Mouse (Mus musculus) testis, adult 10 weeks (tissue): ENCODE measurements around the gene Gm12169. TPM values are rescaled to one million over a fixed set of nuclear protein-coding genes. Genes with fewer than 3 reads are reported as not detected.

Experiments used
- polyA plus RNA-seq: library from polyadenylated mRNA; stranded (reverse); fragments of 350-450 nt; fragmentation: Illumina TruSeq; extraction: RNeasy Lipid Tissue Mini Kit (QIAGEN cat#74804); gene quantifications from one replicate; pipeline ENCODE4 v1.2.3, GENCODE M21; 2014; ENCODE audit warnings: low read depth, low replicate concordance

Gm12169 gene
- polyA plus RNA-seq: not detected

DNA sequence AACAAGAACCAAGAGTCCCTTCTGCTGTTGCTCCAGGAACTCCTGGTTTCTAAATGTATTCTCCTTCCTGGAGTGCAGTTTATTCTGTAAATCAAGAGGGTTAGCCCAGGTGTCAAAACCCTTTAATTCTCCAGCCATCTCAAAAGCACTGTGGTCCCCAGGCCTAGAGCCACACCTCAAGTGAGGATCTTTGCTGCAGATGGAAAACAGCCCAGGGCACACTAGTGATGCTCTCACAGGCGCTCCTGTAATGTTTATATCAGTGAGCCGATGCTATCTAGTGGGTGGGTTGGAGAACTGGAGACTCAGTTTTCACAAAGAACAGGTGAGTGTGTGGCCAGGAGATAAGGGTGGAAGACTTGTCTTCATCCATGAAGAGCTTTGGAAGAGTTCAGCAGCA, at the start of gene Gm12169:
TSS of gene Gm12169 (plus strand) at position 301 of the 400 bp plus-strand sequence.

DNA sequence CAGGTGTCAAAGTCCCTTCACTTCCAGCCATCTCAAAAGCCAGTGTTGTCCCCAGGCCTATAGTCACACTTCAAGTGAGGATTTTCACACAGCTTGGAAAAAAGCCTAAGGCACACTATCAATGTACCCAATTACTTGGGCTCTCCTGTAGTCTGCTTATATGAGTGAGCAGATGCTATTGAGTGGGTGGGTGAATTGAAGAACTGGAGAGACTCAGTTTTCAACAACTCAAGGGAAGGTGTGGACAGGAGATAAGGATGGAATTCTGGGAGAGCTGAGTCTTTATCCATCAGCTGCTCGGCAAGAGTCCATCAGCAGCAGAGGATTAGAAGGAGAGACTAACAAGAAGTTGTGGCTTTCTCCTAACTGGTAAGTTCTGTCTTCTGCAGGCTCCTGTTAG, 47.3 kb downstream of the Gm12169 start, which contains the start of gene BC053393:
TSS of gene BC053393 (plus strand) at position 210 of the 400 bp plus-strand sequence.

Other genes with a start within 250 kb of the Gm12169 start
- 1.2 TPM for gene Cyfip2, start 211.4 kb upstream of the Gm12169 start, polyA plus RNA-seq
- not detected for gene Itk, start 134.7 kb upstream of the Gm12169 start, polyA plus RNA-seq
- gene Fam71b, start 127.7 kb upstream of the Gm12169 start, polyA plus RNA-seq: 104 TPM
- gene Med7, start 87.3 kb upstream of the Gm12169 start, polyA plus RNA-seq: 243 TPM
- 0.42 TPM for gene Havcr2, start 69.3 kb upstream of the Gm12169 start, polyA plus RNA-seq
- not detected for gene BC053393, start 47.3 kb downstream of the Gm12169 start, polyA plus RNA-seq
- gene Dppa1, start 105.0 kb downstream of the Gm12169 start, polyA plus RNA-seq: not detected
- not detected for gene Timd2, start 182.8 kb downstream of the Gm12169 start, polyA plus RNA-seq
- 1.1 TPM for gene Havcr1, start 210.9 kb downstream of the Gm12169 start, polyA plus RNA-seq